Mouse (Mus musculus) thymus, postnatal 25 days (tissue): ENCODE data around the gene Rtkn.

Source experiments
- DNase-seq: peaks from one replicate; pipeline ENCODE4 v3.0.0; 2022

Rtkn gene

GRCm38 (mm10) chr6:83180605-83181004, 45.3 kb downstream of the Rtkn start:
- no peak for DNase-seq

DNA sequence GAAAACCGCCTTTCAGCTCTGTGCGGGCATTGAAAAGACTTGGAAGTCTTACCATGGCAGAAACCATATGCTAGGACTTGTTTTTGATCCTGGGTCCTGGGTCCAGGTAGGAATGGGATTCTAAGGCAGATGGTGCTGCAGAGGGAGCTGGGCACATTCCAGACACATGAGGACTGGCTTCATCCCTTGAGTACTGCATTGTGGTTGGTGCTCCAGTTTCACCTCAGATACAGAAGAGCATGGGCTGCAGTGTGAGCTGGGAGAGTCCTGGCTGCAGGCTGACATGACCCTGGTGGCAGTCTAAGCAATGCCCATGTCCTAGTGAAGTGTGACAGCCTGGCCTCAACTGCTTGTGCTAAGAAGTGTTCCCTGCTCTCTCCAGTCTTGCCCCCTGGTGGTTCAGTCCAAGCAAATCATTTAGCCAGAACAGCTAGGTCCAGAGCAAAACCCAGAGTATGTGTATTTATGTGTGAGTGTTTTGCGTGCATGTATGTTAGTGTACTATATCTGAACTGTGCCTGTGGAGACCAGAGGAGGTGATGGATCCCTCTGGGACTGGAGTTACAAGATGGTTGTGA, 49.7 kb downstream of the Rtkn start:
- no peak for DNase-seq

DNA sequence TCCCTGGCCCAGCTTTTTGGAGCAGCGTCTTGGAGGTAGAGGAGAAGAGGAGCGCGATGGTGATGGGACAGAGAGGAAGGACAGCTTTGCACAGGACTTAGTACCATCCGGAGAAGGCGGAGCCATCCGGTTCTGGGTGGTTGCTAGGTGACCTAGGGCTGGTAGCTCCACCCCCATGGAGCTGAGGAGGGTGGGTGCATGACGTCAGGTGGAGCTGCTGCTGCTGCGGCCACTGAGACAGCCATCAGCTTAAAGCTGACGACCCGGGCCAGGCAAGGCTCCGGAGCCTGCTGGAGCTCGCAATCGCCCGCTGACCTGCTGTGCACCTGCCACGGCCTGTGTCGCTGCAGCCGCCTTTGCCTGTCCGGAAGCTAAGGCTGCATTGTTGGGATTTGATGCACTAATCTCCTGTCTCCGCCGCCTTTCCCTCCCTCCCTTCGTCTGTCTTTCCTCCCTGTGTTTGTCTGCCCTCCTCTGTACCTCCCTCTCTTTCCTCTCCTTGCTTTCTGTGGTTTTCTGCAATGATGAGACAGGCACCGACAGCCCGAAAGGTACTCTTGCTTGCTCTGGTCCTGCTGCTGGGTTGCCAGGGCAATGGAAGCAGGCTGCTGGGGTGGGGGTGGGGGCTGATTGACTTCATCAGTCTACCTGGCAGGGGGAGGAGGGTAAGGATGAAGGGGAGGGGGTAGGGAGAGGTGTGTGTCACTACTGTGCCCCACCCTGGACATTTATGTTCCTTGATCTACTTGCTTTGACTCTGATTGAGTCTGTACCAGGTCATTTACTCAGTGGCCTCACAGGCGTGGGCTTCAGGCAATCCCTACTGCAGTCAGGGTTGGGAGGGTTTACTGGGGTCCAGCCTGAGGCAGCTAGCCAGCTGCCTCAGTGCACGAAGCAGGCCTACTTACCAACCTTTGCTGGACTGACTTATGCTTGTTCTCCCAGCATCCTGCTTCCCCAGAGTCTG, 50.9 kb downstream of the Rtkn start:
- DNase-seq = peak; percentile 40

DNA sequence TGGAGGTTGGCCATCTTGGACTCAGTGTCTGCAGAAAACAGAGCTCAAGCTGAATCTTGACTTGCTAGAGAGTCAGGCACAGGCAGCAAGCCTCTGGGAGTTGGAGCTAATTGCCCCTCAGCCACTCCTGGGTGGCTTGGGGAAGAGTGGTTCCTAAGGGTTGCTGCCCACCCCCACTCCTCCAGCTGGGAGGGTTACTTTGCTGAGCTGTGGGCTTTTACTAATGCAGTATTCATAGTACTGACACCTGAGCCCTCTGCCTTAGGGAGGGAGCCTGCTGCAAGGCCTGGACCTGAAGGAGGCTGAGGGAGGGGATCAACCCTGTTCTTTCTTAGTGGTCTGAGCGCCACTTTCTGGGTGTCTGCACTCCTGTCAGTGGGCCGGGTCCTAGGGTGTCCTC, 51.7 kb downstream of the Rtkn start:
- DNase-seq = no peak

DNA sequence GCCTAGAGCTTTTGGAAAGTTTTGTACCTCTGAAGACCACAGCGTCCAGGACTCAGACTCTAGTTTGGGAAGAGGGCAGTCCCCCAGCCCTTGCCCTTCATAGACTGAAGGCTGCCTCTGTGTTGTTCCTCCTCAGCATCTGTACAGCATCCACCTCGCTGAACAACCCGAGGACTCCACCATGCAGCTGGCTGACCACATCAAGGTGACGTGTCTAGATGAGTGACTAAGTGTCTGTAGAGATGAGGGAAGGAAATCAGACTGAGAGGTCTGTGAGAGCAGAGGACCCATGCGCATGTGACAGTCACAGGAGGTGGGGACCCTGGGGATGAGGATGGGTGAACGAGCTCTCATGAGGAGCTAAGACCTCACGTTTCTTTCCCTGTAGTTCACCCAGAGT, 58.3 kb downstream of the Rtkn start:
- peak; percentile 37 for DNase-seq

DNA sequence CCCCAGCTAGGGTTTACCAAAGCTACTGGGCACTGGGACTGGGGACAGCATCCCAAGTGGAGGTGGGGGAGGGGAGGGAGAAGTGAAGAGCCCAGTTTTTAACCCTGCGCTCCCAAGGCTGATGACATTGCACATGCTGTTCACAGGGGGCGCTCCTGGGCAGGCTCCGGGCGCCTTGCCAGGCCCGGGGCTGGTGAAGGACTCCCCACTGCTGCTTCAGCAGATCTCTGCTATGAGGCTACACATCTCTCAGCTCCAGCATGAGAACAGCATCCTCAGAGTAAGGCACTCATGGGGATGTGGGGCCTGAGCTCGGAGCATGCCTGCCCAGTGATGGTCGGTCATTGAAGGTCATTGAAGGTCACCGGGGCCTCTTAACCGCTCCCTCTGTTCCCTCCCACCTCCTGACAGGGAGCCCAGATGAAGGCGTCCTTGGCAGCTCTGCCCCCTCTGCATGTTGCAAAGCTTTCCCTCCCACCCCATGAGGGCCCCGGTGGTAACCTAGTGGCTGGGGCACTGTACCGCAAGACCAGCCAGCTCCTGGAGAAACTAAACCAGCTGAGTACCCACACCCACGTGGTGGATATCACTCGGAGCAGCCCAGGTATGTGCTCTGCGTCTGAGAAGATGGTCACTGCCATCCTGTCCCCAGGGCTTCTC, 62.2 kb downstream of the Rtkn start:
- no peak for DNase-seq
